Mouse (Mus musculus) heart, adult 2 months (tissue): ENCODE results near the gene Nr2e1.

Experiments
- CTCF ChIP-seq: fragments of 200-600 bp; IDR thresholded peaks from 2 replicates; pipeline ENCODE4 v1.8.1; 2022; ENCODE audit warnings: antibody characterized with exemption, mild to moderate bottlenecking, moderate library complexity
- POLR2A ChIP-seq: fragments of 200-500 bp; IDR thresholded peaks from 2 replicates; pipeline ENCODE4 v1.6.1; 2011; ENCODE audit warnings: mild to moderate bottlenecking, low read depth, low read length, control low read depth; ENCODE audit not compliant: insufficient read depth

DNA sequence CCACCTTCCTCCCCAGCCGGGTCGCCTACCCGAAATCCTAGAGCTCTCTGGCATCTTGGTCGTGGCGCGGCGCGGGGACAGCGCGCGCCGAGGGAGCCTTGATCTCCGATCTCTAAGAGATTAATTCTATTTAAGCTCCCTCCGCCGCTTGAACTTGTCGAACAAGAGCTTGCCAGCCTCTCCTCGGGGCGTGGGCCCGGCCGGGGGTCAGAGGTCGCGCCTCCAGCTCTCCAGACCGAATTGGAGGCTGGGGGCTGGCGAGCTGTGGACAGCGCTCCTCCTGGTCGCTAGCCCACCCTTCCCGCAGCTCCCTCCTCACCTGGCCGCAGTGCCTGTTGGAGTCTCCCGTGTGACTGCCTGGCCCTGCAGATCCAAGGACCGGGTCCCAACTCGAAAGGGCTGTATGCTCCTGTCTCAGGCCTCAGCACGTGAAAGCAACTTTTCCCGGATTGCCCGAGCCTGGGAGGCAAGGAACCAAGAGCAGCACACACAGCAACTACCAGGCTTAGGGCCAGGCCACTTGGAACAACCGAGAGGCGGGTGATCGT lies 1.1 kb upstream of the Nr2e1 start:
- no peak for TF ChIP-seq CTCF
- no peak for TF ChIP-seq POLR2A
